Mouse (Mus musculus): ENCODE results near the gene Lbr.

GRCm38 (mm10) chr1:181799911-181800310 lies 42.9 kb downstream of the Lbr start:
- TF ChIP-seq CTCF (IDR thresholded peaks at IDR 0.05; ENCODE audit: low read depth, low read length) = no peak
- TF ChIP-seq EP300 (IDR thresholded peaks at IDR 0.05; ENCODE audit: insufficient read depth, low read depth, low read length) = no peak
- no peak for TF ChIP-seq POLR2A (IDR thresholded peaks at IDR 0.05; ENCODE audit: insufficient read depth, low read length)

Data from ES-Bruce4 (cell line).